Mouse (Mus musculus) thymus, postnatal 10 days (tissue): ENCODE data around the gene Abca13.
A peak's percentile ranks its signal among the peaks of the same experiment; 100 is the strongest.
"Not testable (repeated sequence)": the region's sequence is repeated elsewhere in the genome, so short reads cannot be mapped to it uniquely, and the experiment has no call there.

Experiments used
- DNase-seq, 2 experiments: peaks; one replicate each; pipeline ENCODE4 v3.0.0; 2021; ENCODE audit warnings: low spot score in 2 of 2

Abca13 gene

GRCm38 (mm10) chr11:9291168-9291567 lies 99.4 kb downstream of the Abca13 start:
- DNase-seq = no peak

DNA sequence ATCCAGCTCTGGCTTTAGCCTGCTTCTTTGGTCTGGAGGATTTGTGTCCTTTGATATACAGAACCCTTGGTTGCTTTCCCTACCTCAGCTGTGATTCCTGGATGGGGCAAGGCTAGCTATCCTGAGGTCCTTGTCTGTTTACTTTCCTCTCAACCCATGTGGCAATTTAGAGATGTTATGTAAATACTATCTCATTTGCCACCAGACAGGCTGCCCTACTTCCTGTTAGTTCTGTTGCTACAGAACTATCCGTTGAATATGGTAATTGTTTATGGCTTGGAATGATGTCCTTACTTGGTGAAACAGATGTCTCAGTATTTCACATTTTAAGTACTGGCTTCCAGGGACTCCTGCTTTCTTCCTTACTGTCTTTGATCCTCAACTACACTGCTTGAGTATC lies 107.9 kb downstream of the Abca13 start:
- no peak for DNase-seq

- no peak for DNase-seq
These were observed 113.7 kb downstream of the Abca13 start for GRCm38 (mm10) chr11:9305450-9305849.

DNA sequence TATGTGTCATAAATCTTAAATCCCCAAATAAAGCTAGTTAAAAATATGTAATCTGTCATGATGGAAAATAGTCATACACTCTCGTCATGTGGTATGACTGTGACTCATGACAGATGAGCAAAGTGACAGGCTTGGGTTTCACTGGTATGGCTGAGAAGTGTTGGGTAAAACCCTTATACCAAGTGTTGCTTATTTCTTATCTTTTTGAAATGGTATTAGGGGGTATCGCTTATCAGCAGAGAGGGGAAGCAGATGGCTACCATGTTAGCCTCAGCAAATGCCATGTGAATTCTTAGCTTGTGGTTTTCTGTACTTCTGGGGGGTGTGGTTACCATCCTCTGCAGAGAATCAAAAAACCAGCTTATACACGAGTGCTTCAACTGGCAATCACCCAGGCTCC lies 124.8 kb downstream of the Abca13 start:
- DNase-seq = no peak

- DNase-seq = peak in 1 of 2 experiments; percentile 40
These were observed 125.6 kb downstream of the Abca13 start for GRCm38 (mm10) chr11:9317076-9317929.

DNA sequence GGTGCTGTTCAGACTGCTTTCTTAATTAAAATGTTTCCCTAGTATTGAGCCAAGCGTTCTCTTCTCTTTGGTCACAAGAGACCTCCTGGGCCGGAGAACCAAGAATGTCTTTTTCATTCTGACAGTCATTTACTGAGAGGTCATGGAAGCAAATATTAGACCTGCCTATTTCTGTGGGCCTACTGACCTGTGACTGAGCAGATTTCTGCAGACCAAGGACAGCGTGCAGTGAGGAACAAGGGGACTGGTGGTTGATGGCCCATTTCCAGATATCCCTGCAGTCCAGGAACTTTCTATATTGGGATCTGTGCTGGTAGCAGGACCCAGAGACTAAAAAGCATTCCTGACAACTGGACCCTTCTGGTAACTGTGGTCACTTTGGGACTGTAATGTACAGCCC lies 146.4 kb downstream of the Abca13 start:
- no peak for DNase-seq

GRCm38 (mm10) chr11:9347724-9348123 lies 156.0 kb downstream of the Abca13 start:
- DNase-seq = no peak

GRCm38 (mm10) chr11:9373160-9373559 lies 181.4 kb downstream of the Abca13 start:
- DNase-seq = no peak

DNA sequence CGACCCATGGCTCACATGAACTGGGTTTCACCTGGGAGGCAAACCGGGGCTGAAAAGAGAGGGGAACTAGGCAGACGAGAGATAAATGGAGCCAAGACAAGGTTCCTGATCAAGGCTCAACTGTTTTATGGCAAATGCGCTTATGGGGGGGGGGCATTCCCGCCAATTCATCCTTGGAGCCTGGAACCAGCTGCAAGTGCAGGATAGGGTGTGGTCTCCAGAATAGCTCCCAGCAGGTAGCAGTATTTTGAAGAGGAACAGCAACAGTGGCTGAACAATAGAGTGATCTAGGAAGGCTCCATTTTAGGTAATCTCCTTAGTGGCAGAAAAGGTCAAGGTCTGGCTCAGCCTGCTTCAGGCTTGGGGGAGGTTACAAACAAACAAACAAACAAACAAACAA lies 182.7 kb downstream of the Abca13 start:
- not testable (repeated sequence) for DNase-seq

DNA sequence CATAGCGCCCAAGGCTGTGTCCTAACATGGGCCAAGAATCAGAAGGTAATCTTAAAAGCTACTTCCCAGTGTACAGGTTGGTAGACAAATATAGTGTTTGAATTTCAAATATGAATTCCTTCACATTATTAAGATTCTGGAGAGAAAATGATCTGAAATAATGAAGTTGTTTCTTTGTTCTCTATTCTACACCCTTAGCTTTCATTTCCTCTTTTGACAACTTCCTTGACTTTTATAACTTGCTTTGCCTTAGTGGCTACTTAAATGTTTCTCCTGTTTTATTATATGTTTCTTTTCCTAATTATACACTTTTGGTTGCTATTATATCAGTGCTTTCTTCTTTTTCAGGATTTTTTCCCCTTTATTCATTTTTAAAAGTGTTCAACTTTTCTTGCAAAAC lies 196.8 kb downstream of the Abca13 start:
- no peak for DNase-seq

GRCm38 (mm10) chr11:9416946-9417345 lies 225.2 kb downstream of the Abca13 start:
- no peak for DNase-seq

DNA sequence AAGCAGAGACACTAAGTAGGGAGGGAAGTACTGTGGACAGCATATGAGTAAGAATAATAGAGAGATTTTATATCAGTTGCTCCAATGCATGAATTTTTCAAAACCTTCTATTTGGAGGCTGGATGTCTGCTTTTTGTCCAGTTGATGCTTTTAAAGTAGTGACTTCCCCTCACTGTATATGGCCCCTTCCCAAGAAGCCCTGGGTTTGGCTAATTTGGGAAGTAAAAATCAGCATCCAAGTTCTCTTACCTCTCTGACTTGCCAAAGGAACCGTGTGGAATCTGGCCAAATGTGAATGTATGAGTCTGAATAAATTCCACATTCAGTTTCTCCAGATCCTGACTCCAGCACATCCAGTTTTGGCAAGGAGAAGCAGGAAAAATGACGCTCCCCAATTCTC lies 228.5 kb downstream of the Abca13 start:
- DNase-seq = no peak

DNA sequence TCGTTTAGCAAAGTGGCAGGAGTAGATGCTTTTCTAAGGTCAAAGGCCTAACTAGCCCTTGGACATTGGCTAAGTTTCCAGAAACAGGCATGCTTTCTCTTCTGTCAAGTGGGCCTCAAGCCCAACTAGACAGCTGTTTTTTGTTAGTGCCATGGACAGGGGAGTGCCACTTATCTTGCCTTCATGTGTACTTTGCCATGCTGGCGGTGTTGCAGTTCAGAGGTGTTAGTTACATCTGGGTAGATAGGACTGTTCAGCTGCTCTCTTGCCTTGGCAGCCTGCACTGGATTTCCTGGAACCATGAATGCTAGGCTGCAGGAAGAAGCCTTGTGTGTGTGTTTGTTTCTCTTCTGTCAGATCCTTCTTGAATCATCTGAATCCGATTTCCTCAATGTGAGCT lies 235.7 kb downstream of the Abca13 start:
- no peak for DNase-seq

DNA sequence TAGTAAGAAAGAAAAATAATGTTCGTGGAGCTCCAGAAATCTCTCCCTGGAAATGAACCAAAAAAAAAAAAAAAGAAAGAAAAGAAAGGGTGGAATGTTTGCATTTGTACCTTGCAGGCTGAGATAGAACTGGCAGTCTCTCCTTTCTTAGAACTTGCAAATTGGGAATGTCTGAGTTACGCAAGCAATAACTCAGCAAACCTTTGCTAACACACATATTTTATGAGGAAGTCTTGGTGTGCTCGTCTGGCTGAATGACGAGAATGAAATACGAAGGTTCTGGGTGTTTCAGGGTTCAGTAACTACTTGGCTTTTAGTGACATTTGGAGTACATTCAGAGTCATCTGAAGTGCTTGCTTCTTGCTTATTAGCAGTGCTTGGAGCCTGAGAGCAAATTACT lies 241.1 kb downstream of the Abca13 start:
- no peak for DNase-seq

GRCm38 (mm10) chr11:9436617-9437016 lies 244.9 kb downstream of the Abca13 start:
- DNase-seq = no peak

GRCm38 (mm10) chr11:9439781-9440180 lies 248.0 kb downstream of the Abca13 start:
- DNase-seq = no peak

DNA sequence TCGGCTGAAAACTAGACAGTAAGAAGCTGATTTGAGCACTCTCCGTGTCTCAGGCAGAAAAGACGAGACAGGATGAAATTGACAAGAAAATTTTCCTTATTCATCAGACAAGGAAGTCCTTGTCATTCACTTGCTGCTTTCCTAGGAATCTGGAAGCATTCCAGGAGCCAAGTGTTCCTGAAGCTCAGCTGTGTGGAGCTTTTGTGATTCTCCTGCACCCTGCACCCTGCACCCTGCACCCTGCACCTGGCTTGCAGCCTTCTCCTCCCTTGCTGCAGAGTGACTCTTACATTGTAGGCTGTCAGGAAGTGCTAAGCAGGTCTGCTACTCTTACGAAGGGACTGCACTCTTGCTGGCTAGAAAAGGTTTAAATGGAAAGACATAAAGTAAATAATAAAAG lies 249.4 kb downstream of the Abca13 start:
- DNase-seq = no peak

GRCm38 (mm10) chr11:9472400-9472799 lies 280.7 kb downstream of the Abca13 start:
- DNase-seq = no peak

DNA sequence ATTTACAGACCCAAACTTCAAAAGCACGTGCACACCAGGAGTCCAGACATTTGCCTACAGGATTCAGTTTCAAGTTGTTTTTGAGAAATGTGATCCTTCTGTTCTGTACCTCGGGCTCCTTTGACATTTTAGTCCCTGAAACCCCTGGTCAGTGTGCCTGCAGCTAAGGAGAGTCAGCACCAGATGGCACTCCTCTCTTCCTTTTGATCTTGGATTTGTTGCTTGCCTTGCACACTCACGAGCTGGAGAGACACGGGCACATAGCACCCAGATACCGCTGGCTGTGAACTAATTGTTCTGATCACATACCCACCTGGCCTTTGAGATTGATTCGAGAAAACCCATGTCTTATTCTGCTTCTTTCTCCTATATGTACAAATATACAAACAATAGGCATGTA lies 289.8 kb downstream of the Abca13 start:
- DNase-seq = no peak

DNA sequence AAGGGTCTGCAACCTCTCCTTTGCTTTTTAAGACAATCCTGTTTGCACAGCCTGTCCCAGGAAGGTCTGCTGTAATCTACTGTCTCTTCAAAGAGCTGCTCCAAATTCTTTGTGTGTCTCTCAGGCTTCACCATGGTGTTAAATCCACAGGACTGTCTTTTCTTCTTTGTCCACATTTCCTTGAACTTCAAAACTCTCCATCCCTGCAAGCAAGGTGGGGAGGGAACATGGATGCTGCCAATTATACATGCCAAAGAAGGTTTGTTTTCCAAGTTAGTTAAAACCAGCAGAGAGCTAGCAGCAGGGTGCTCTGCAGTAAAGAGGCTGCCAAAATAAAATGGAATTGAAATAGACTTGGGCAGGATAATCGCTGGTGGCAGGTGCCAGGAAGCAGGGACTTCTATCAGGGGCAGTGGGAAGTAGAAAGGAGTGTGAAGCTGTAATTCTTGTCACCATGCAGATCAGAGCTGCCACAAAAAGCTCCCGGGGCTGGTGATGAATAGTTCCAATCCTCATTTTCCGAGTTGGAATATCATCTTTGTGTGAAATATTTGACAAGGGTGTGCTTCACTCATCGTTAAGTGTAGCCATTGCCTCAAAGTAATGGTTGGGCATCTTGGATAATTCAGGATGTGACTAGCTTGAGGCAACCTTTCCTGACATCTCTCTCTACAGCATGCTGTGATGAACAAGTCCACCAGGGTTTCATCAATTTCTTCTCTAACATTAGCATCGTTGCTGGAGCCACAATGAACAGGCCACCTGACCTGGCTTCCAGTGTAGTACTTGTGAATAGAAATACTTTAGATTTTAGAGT lies 308.8 kb downstream of the Abca13 start:
- no peak for DNase-seq

- not testable (repeated sequence) for DNase-seq
These were observed 323.2 kb downstream of the Abca13 start for GRCm38 (mm10) chr11:9514966-9515365.

DNA sequence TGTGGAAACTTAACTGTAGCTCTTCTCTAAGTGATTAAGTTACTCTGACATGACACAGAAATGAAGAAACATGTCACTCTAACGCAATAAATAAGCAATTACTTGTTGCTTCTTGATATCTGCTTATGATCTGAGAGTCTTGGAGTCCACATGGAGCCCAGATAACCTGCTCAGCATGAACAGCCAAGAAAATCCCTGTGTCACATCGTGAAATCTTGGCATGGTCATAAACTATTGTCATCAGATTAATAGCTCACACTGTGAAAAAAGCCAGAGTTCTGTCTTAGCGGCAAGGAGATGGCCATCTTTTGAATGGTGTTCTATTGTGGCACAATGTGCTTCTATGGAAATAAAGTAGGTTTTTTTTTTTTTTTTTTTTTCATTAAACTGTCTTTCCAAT lies 336.8 kb downstream of the Abca13 start:
- no peak for DNase-seq

- no peak for DNase-seq
These were observed 340.0 kb downstream of the Abca13 start for GRCm38 (mm10) chr11:9531715-9532114.
